Mouse (Mus musculus) kidney, postnatal 25 days (tissue): ENCODE results near the gene Fbln1.

Experiments used
- DNase-seq, 2 experiments: peaks; one replicate each; pipeline ENCODE4 v3.0.0; 2021; ENCODE audit warnings: mixed read lengths in 2 of 2

Fbln1 gene

DNA sequence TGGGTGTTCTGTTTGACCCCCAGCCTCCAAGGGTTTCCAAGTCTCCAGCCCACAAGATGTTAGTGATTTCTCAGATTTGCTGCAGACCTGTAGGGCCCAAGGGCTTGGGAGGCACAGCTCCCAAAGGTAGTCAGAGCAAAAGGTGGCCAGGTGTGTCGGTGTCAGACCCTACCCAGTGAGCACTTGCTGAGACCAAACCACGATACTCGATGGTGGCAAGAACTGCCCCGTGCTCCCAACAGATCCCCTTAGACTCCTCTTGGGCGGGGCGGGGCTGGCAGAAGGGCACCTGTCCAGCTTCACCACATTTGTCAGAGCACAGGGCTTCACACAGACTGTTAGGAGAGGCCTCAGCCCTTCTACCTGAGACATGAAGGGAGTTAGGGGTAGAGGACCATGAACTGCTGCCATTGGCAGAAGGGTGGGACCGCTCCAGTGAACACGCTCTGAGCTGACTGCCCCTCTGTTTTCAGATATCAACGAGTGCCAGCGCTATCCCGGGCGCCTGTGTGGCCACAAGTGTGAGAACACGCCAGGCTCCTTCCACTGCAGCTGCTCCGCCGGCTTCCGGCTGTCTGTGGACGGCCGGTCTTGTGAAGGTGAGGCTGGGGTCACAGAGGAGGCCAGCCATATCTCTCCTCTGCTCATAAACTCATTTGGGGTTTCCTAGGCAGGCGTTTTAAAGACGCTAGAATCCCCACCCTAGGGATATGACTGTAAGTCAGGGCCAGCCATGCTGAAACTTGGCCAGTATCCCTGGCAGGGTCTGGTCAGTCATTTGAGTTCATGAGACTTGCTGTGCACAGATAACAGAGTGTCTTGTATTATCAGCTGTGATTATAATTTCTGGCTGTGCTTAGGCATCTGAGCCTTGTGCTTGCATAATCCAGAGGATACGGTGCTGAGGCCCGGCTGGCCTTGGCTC is 33.3 kb downstream of the Fbln1 start:
- DNase-seq: peak in 1 of 2 experiments; percentile 15

DNA sequence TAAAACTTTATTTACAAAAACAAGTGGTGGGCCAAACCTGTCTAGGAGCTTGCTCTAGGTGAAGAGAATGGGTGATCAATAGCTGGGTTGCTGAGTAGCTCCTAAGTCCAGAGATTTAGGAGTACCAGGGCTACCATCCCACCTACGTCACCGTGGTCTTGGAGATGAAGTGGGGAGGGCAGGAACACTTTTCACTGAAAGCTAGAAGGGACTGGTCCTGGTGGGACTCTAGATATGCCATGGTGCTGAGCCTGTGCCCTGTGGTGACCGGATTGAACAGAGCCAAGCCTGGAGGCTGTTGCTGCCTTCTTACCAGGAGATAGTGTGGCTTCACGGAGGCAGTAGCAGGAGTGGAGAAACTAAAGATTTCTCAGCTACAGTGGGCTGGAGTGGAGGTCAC is 34.3 kb downstream of the Fbln1 start:
- no peak for DNase-seq

DNA sequence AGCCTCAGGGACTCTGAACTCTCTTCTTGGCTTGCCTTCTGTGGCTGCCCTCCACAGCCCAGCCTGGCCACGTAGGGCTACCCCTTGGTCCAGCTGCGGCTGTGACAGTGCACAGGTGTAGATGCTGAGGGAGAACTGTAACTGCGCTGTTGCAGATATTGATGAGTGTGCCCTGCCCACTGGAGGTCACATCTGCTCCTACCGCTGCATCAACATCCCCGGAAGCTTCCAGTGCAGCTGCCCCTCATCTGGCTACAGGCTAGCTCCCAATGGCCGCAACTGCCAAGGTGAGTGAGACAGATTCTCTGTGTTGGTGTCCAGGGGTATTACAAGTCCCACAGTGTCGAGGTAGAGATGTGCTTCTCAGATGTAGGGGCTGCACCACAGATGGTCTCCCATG is 36.1 kb downstream of the Fbln1 start:
- no peak for DNase-seq

- DNase-seq: peak in 1 of 2 experiments; percentile 50
These were observed 38.8 kb downstream of the Fbln1 start for GRCm38 (mm10) chr15:85244414-85245161.

GRCm38 (mm10) chr15:85245241-85246010 is 39.7 kb downstream of the Fbln1 start:
- DNase-seq: peak in 1 of 2 experiments; percentile 18

- no peak for DNase-seq
These were observed 40.3 kb downstream of the Fbln1 start for GRCm38 (mm10) chr15:85246016-85246415.

- DNase-seq: no peak
These were observed 41.2 kb downstream of the Fbln1 start for GRCm38 (mm10) chr15:85246936-85247335.

DNA sequence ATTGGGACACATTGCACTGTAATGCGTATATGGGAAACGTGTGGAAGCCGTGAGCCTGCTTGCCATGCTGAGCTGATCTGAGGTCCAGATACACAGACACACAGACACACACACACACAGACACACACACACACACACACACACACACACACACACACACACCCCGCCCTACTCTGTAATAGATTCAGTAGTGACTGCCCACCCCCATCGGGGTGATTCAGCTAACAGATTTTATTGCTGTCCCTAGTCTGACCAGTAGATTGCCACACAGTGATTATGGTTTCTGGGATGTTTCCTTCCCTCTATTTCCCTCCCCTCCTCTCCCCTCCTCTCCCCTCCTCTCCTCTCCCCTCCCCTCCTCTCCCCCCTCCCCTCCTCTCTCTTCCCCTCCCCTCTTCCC is 42.6 kb downstream of the Fbln1 start:
- no peak for DNase-seq

- peak; percentile 70 to 82 for DNase-seq
These were observed 43.5 kb downstream of the Fbln1 start for GRCm38 (mm10) chr15:85249252-85249651.

DNA sequence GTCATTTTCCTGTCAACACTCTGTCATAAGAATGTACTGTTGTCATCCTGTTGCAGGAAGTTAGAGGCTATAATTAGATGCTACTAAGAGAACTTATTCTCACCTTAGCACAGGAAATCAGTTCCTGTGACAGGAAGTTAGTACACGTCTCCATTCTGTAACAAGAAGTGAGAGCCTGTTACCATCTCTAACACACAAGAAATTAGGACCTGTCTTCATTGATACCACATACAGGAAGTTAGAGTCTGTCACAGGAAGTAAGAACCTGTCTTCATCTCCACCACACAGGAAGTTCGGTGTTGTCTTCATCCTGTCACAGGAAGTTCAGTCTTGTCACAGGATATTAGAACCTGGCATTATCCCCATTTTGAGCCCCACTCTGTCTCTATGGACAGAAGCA is 44.7 kb downstream of the Fbln1 start:
- DNase-seq: no peak

- no peak for DNase-seq
These were observed 46.7 kb downstream of the Fbln1 start for GRCm38 (mm10) chr15:85252476-85252875.

- DNase-seq: peak; percentile 64 to 87
These were observed 52.2 kb downstream of the Fbln1 start for GRCm38 (mm10) chr15:85257775-85258429.

- DNase-seq: no peak
These were observed 57.1 kb downstream of the Fbln1 start for GRCm38 (mm10) chr15:85262805-85263204.

GRCm38 (mm10) chr15:85266729-85267434 is 61.1 kb downstream of the Fbln1 start:
- DNase-seq: peak; percentile 84 to 91

DNA sequence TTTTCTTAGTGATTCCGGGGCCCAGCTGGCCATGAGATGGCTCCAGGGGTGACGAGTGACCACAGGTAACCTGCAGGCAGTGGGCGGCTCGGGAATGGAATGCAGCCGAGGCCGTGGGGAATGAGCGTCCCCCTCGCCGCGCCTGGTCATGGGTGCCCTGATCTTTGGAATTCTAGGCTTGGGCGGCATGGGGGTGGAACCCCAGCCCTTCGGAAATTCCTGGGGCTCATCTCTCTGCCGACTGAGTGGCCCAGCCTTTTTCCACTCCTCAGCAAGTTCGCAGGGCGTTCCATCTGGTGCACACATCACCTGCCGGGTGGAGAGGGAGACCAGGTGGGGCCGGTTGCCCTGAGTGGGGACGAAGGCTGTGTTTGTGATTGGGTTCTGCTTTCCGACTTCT is 62.1 kb downstream of the Fbln1 start:
- peak; percentile 31 to 72 for DNase-seq

DNA sequence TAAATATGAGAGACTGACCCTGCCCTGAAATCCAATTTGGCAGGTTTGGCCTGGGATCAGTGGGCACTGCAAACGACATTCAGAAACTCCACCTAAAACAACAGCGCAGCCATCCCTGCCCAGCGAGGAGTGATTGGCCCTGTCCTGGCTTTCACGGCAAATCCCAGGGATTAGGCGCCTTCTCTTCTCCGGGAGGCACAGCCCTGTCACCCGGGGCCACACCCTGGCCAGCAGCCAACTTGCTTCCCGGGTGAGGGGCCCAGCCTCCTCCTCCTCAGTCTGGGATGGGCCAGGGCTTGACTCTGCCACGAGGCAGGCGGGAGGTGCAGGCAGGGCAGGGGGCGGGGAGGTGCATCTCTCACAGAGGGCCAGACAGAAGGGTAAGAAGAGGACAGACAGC is 67.2 kb downstream of the Fbln1 start:
- DNase-seq: no peak

GRCm38 (mm10) chr15:85277221-85277620 is 71.5 kb downstream of the Fbln1 start:
- peak; percentile 64 to 81 for DNase-seq

- no peak for DNase-seq
These were observed 73.2 kb downstream of the Fbln1 start for GRCm38 (mm10) chr15:85278986-85279385.

GRCm38 (mm10) chr15:85282021-85282420 is 76.3 kb downstream of the Fbln1 start:
- no peak for DNase-seq

DNA sequence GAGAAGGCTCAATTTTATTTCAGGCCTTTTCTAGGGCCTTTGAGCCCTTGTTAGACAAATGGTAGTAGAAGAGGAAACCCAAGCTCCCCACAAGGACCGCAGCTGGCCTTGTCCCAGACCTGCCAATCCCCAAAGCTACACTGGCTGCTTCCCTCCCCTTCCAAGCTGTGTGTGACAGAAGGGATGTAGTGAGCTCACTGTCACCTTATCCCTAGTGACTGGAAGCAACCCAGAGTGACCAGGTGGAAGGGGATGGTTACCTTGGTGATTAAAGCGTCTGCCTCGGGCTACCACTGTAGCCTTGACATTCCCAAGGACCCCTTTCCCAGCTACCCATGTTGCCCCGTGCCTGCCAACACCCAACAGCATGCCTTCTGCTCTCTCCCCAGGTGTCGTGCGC is 78.9 kb downstream of the Fbln1 start:
- DNase-seq: no peak

- no peak for DNase-seq
These were observed 88.9 kb downstream of the Fbln1 start for GRCm38 (mm10) chr15:85294632-85295031.

- DNase-seq: peak; percentile 61 to 82
These were observed 89.8 kb downstream of the Fbln1 start for GRCm38 (mm10) chr15:85295544-85295943.
